Mouse (Mus musculus): Measurements from ENCODE around the gene Jmjd8.
A peak's percentile ranks its signal among the peaks of the same experiment; 100 is the strongest.

Gene Jmjd8

DNA sequence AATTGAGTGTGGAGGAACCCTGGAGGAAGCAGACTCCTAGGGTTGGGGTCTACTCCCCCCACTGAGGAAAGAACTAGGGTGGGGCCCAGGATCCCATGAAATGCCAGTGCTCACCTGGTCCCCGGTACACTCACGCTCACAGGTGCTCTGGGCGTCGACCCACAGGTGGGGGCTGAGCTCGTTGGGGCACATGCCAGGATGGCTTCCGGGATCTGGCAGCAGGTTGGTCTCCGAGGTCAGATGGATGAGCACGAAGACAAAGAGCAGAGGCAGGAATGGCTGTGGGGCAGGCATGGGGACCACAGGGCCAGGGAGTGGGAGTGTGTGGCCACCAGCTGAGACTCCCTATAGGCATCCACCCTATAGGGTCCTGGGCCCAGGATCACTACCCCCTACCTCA lies 51.1 kb downstream of the Jmjd8 start:
- DNase-seq: peak in 1 of 2 experiments; percentile 27

DNA sequence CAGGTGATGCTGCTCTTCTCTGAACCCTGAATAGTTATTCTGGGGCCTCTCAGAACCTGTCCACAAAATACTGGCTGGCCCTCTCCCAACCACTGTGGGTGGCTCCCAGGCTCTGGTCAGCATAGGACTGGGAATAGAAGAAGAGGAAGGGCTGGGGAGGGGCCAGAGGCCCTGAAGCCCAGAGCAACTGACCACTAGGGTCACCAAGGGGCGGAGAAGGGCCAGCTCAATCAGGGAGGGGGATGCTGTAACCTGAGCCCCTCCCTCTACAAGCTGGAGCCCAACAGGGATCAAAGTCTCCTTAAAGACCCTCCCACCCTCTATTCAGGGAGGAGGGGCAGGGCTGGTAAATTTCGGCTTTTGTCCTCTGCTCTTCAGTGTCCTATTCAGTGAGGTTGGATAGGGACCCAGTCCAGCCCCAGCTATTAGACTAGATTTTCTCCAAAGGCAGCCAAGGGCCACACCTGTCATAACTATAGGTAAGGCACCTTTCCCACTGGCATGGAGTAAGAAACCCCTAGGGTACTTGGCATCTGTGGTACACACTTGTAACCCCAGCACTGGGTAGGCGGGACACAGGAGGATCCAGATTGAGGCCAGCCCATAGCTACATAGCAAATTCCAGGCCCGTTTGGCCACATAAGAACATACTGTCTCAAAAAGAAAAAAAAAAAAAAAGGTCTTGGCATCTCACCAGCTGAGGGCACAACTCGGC lies 51.7 kb downstream of the Jmjd8 start, which contains the start of gene Wfikkn1:
Gene Wfikkn1 (minus strand): TSS at position 663 of the 715 bp plus-strand sequence.
- peak in 1 of 2 experiments; percentile 23 for DNase-seq

DNA sequence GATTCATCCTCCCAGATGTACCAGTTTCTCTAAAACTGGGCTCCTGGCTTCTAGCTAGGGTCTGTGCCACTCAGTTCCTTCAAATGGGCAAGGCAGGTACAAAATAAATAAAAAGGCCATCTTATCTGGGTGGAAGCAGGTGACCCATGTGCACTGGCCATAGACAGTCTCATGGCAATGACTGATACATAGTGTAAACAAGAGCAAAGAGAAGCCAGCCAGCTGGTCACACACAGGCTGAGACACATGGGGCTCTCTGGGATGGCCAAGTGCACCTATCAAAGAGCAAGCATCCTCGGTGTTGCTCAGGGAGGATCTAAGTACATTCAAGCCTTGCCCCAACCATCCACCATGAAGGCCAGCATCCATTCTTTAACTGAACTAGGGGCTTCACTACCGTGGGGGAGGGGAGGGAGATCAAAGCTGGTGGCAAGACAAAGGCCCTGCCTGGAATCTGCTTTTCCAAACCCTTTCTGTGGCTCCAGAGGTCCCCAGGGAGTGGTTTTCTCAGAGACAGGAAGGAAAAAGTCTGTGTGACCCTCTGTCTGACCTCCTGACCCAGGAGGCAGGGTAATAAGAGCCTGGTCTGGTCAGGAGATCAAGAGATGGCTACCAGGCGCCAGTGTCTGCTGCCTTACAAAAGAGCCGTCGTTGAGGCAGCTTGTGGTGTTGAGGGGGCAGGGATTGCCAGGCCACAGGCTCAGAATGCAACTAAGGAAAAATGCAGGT lies 52.4 kb downstream of the Jmjd8 start:
- no peak for DNase-seq
